Mouse (Mus musculus) heart, adult 9 months (tissue): ENCODE measurements around the gene Smg6.

Source experiments
- DNase-seq, 2 experiments: peaks; one replicate each; pipeline ENCODE4 v3.0.0; 2022; ENCODE audit warnings: low spot score in 2 of 2

Smg6 gene

DNA sequence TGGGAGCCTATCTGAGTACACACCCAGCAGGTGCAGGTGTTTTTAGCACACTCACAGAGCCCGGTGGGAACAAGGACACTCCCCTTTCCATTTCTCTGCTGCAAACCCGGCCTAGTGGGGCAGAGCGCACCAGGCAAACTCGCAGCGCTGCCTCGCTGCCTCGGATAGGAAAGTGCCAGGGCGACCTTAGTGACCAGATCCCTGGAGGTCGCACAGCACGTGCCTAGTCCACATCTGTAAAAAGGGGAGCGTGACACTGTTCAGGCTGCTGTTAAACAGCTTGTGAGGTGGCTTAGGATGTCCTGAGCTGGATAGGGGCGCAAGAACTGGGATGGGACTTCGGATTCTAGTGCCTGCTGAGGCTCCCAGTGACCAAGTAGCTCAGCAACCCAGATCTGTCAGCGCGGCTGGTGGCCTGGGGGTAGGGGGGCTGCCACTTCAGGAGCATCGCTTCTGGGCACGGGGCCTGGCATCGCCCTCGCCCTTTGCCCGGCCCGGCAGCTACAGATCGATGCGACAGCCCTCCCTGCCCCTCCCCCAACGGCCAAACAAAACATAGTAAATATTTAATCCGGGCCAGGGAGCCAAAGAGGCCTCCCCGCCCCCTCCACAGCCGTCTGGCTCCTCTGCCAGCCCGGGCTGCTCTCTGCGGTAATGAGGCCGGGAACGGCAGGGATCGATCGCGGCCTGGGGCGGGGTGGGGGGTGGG lies 287.9 kb downstream of the Smg6 start:
- peak in 1 of 2 experiments; percentile 42 for DNase-seq
